Mouse (Mus musculus): ENCODE measurements around the gene Crp.

DNA sequence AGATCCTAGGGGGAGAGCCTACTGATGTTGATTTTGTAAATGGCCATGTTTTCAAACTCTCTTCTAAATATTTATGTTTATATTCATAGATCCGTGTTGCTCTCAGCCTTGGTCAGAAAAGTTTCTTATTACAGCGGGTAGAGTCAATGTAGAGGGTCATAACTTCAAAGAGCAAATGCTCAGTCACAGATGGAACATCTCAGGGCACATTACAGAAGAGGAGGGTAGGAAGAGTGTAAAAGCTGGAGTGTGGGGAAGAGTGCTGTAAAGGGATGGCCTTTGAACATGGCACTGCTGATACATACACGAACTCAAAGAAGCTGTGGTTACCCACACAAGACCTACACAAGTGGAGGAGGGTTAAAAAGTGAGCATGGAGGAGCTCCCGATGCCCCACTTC, 177.4 kb downstream of the Crp start:
- TF ChIP-seq CHD2 (IDR thresholded peaks at IDR 0.05; ENCODE audit: low read depth, low read length) (no peak), MAFK (IDR thresholded peaks at IDR 0.05; ENCODE audit: insufficient read depth, low read depth, low read length) (no peak)
